ENCODE assay signal across 8 mouse cellular contexts in the genomic region with DNA sequence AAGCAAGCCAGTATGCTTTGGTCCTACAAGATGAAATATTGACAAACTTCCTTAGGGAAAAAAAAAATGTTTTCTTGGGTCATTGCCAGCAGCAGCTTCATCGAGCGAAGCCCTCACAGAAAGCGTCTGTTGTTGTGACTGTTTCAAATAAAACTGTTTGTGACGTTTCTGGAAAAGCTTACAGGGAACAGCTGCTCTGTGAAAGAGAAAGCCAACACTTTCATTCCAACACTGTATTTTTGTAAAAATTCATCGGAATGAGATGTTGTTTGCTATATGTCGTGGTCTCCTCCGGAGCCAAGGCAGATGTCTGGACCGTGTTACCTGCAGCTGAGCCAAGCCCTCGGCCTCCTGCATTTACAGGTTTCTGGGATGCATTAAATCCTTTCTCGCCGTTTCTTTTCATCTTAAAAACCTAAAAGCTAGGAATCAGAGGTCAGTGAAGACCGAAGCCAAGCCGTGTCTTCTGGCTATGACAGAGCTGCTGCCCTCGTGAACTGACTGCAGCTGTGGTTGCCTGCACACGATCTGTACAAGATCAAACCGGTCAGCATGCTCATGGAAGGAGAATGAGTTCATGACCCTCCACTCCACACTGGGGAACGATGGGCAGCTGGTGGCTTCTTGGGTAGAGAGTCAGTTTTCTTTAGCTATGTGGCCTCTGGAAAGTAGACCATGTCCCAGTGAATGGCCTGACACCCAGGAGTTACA. TPM values are rescaled to one million over a fixed set of nuclear protein-coding genes. Genes with fewer than 3 reads are reported as not detected.
DNase-seq lines count a peak whose midpoint lies in the region; ATAC-seq and TF ChIP-seq lines count a peak whose summit lies in the region.

No protein-coding gene starts in this region.

- no peak for TF ChIP-seq CTCF in forebrain, postnatal 0 days (IDR thresholded peaks at IDR 0.05; ENCODE audit: low read depth)

- no peak overlapping the region for H3K27ac ChIP-seq in forebrain, postnatal 0 days (ENCODE audit: low read depth, low read length)

- no peaks in the 10 kb centered on the region for H3K4me1 ChIP-seq in forebrain, postnatal 0 days (ENCODE audit: insufficient read depth)

- no peak overlapping the region for H3K4me3 ChIP-seq in forebrain, postnatal 0 days (ENCODE audit: low read depth, low read length)

- no peak overlapping the region for H3K4me2 ChIP-seq in forebrain, postnatal 0 days (ENCODE audit: low read depth)

- H3K36me3 ChIP-seq in forebrain, postnatal 0 days (ENCODE audit: insufficient read depth), result no peaks in the 10 kb centered on the region

- ATAC-seq in forebrain, postnatal 0 days, result peak; percentile 95

- 60% methylated on average over 17 of the region's 17 CpGs for WGBS in forebrain, postnatal 0 days

- H3K9ac ChIP-seq in forebrain, postnatal 0 days, result no peak overlapping the region

- H3K27me3 ChIP-seq in forebrain, postnatal 0 days (ENCODE audit: insufficient read depth, low read length), result peaks cover 18% of the 10 kb centered on the region

- no peaks in the 10 kb centered on the region for H3K9me3 ChIP-seq in forebrain, postnatal 0 days (ENCODE audit: low read length)

- DNase-seq in layer of hippocampus, adult 11-12 months (ENCODE audit: low spot score), result peak; percentile 51
- DNase-seq in layer of hippocampus, postnatal 25 days (ENCODE audit: extremely low spot score in 1 of 2, low spot score in 1 of 2), result no peak
- peak; percentile 89 for DNase-seq in forebrain, postnatal 0 days
- peak; percentile 12 to 45 for DNase-seq in kidney, adult 8-10 months
- DNase-seq in lung, postnatal 36 days, result peak; percentile 55
- DNase-seq in embryo, embryonic 10.5 days (ENCODE audit: low spot score), result no peak
- DNase-seq in Muller cell, postnatal 12 days (ENCODE audit: inconsistent ontology term), result no peak
- DNase-seq in thymus, postnatal 14 days, result no peak

RNA-seq across cellular contexts. Expression of a gene that starts 50.0 kb away (rescaled TPM):
- 10 to 100 TPM; 58.1 to 58.5 TPM for total RNA-seq in layer of hippocampus, postnatal 25 days (2021)
- 178 and 300 TPM in 2 replicates for total RNA-seq in forebrain, postnatal 0 days (2014; rRNA removed)
- 195 and 209 TPM in 2 replicates for polyA plus RNA-seq in forebrain, postnatal 0 days (2015; fragmentation: Nextera tagmentation; extraction: Ambion mirVana)

Comparison
In these comparisons a context has a peak if more than half of its experiments do, and no peak if none do; other contexts are left out.
1. DNase-seq: peak in layer of hippocampus, adult 11-12 months (single experiment), forebrain, postnatal 0 days (single experiment), kidney, adult 8-10 months (2 of 2) and lung, postnatal 36 days (single experiment); none in layer of hippocampus, postnatal 25 days (0 of 2), embryo, embryonic 10.5 days (single experiment), Muller cell, postnatal 12 days (single experiment) and thymus, postnatal 14 days (single experiment).